8 mouse cellular contexts compared by ENCODE assay signal in genomic region chr5:141240441-141240840, GRCm38 (mm10). TPM values are rescaled to one million over a fixed set of nuclear protein-coding genes. Genes with fewer than 3 reads are reported as not detected.
DNase-seq lines count a peak whose midpoint lies in the region; ATAC-seq lines count a peak whose summit lies in the region.

No protein-coding gene starts in this region.

- H3K4me1 ChIP-seq in kidney, embryonic 15.5 days: peaks cover 38% of the 10 kb centered on the region
- peaks cover 6% of the 10 kb centered on the region; the same call in 1 of the 2 replicates for H3K4me1 ChIP-seq in embryonic facial prominence, embryonic 11.5 days (ENCODE audit: control insufficient read depth, insufficient read depth, low read length)
- peaks cover 9% of the 10 kb centered on the region; the same call in 1 of the 2 replicates for H3K4me1 ChIP-seq in hindbrain, embryonic 11.5 days (replicated peaks; ENCODE audit: control insufficient read depth, insufficient read depth, low read length)
- H3K4me1 ChIP-seq in midbrain, embryonic 13.5 days (replicated peaks): peaks cover 36% of the 10 kb centered on the region

- H3K9me3 ChIP-seq in kidney, embryonic 15.5 days (replicated peaks): no peaks in the 10 kb centered on the region
- no peaks in the 10 kb centered on the region for H3K9me3 ChIP-seq in embryonic facial prominence, embryonic 11.5 days (replicated peaks; ENCODE audit: control insufficient read depth, low read length)
- H3K9me3 ChIP-seq in hindbrain, embryonic 11.5 days (ENCODE audit: control insufficient read depth, low read length): no peaks in the 10 kb centered on the region
- no peaks in the 10 kb centered on the region for H3K9me3 ChIP-seq in midbrain, embryonic 13.5 days

- peak overlapping the region; percentile 52 for H3K9ac ChIP-seq in kidney, embryonic 15.5 days
- H3K9ac ChIP-seq in embryonic facial prominence, embryonic 11.5 days (replicated peaks; ENCODE audit: low read length): peak overlapping the region; percentile 59
- H3K9ac ChIP-seq in hindbrain, embryonic 11.5 days (ENCODE audit: low read depth, low read length): no peak overlapping the region
- peak overlapping the region; percentile 70 for H3K9ac ChIP-seq in midbrain, embryonic 13.5 days (replicated peaks)

- under 1% methylated on average over 10 of the region's 10 CpGs for WGBS in kidney, embryonic 15.5 days
- 0% methylated on average over 10 of the region's 10 CpGs for WGBS in embryonic facial prominence, embryonic 11.5 days
- 0% methylated on average over 10 of the region's 10 CpGs for WGBS in hindbrain, embryonic 11.5 days
- 0% methylated on average over 10 of the region's 10 CpGs for whole genome bisulfite sequencing in midbrain, embryonic 13.5 days

- no peak for DNase-seq in kidney, postnatal 36 days
- DNase-seq in embryonic facial prominence, embryonic 11.5 days (ENCODE audit: low spot score): peak; percentile 61
- DNase-seq in hindbrain, embryonic 11.5 days (ENCODE audit: low spot score): peak; percentile 54
- no peak for DNase-seq in spleen, adult 18-20 months
- no peak for DNase-seq in cerebellum, adult 8-10 months

- H3K27me3 ChIP-seq in kidney, embryonic 15.5 days: peaks cover 55% of the 10 kb centered on the region
- H3K27me3 ChIP-seq in embryonic facial prominence, embryonic 11.5 days (ENCODE audit: control insufficient read depth, insufficient read depth, low read length): peaks cover 15% of the 10 kb centered on the region
- H3K27me3 ChIP-seq in hindbrain, embryonic 11.5 days (ENCODE audit: control insufficient read depth, insufficient read depth, low read length): peaks cover 20% of the 10 kb centered on the region
- H3K27me3 ChIP-seq in midbrain, embryonic 13.5 days: peaks cover 57% of the 10 kb centered on the region

- H3K4me2 ChIP-seq in kidney, embryonic 15.5 days: peak overlapping the region; percentile 97
- peak overlapping the region; percentile 96 for H3K4me2 ChIP-seq in embryonic facial prominence, embryonic 11.5 days (ENCODE audit: low read depth, low read length)
- peak overlapping the region; percentile 97 for H3K4me2 ChIP-seq in hindbrain, embryonic 11.5 days (replicated peaks; ENCODE audit: low read depth, low read length)
- H3K4me2 ChIP-seq in midbrain, embryonic 13.5 days (replicated peaks): peak overlapping the region; percentile 95

- no peak overlapping the region for H3K27ac ChIP-seq in kidney, embryonic 15.5 days
- no peak overlapping the region for H3K27ac ChIP-seq in embryonic facial prominence, embryonic 11.5 days (replicated peaks; ENCODE audit: low read depth, low read length)
- no peak overlapping the region for H3K27ac ChIP-seq in hindbrain, embryonic 11.5 days (ENCODE audit: low read depth, low read length)
- H3K27ac ChIP-seq in midbrain, embryonic 13.5 days: no peak overlapping the region

- H3K36me3 ChIP-seq in kidney, embryonic 15.5 days: no peaks in the 10 kb centered on the region
- no peaks in the 10 kb centered on the region for H3K36me3 ChIP-seq in embryonic facial prominence, embryonic 11.5 days (replicated peaks; ENCODE audit: control insufficient read depth, insufficient read depth, low read depth, low read length)
- H3K36me3 ChIP-seq in hindbrain, embryonic 11.5 days (ENCODE audit: control insufficient read depth, insufficient read depth, low read length): no peaks in the 10 kb centered on the region
- H3K36me3 ChIP-seq in midbrain, embryonic 13.5 days: no peaks in the 10 kb centered on the region

- peak; percentile 14 for ATAC-seq in kidney, embryonic 15.5 days (replicated peaks; ENCODE audit: low FRiP score)
- ATAC-seq in embryonic facial prominence, embryonic 11.5 days (replicated peaks; ENCODE audit: insufficient number of reproducible peaks, low FRiP score, low TSS enrichment, low read depth): peak; percentile 6
- no peak; the same call in 1 of the 2 replicates for ATAC-seq in hindbrain, embryonic 11.5 days (ENCODE audit: low FRiP score)
- ATAC-seq in midbrain, embryonic 13.5 days: no peak; the same call in 1 of the 2 replicates
- ATAC-seq in erythroblast, adult 5-6 weeks (replicated peaks; ENCODE audit: low FRiP score, poor library complexity, severe bottlenecking): no peak

- peak overlapping the region; percentile 70 for H3K4me3 ChIP-seq in kidney, embryonic 15.5 days (replicated peaks)
- H3K4me3 ChIP-seq in embryonic facial prominence, embryonic 11.5 days (ENCODE audit: low read depth, low read length): peak overlapping the region; percentile 65
- H3K4me3 ChIP-seq in hindbrain, embryonic 11.5 days (ENCODE audit: low read depth, low read length): peak overlapping the region; percentile 68
- H3K4me3 ChIP-seq in midbrain, embryonic 13.5 days (replicated peaks): peak overlapping the region; percentile 69

RNA-seq across cellular contexts. Expression of gene Sdk1, which starts 0.8 kb away (rescaled TPM):
- 2.6 and 3.3 TPM in 2 replicates for polyA plus RNA-seq in kidney, embryonic 15.5 days (2015; fragmentation: Nextera tagmentation; extraction: Ambion mirVana)
- 1.2 and 1.7 TPM in 2 replicates for polyA plus RNA-seq in embryonic facial prominence, embryonic 11.5 days (2014; fragmentation: Nextera tagmentation; extraction: Ambion mirVana)
- polyA plus RNA-seq in hindbrain, embryonic 11.5 days (2014; fragmentation: Nextera tagmentation; extraction: Ambion mirVana): 1.1 and 1.5 TPM in 2 replicates
- polyA plus RNA-seq in midbrain, embryonic 13.5 days (2015; fragmentation: Nextera tagmentation; extraction: Ambion mirVana): 1.7 and 2.0 TPM in 2 replicates
- not detected in 2 replicates for total RNA-seq in erythroblast, adult 5-6 weeks (2015; ENCODE audit: low replicate concordance)
- 0.14 TPM in 1 of 2 replicates, not detected in the other for total RNA-seq in erythroblast, adult 5-6 weeks (2017; ENCODE audit: low replicate concordance)

Comparison
In these comparisons a context has a peak if more than half of its experiments do, and no peak if none do; other contexts are left out.
1. ATAC-seq: peak in kidney, embryonic 15.5 days (single experiment) and embryonic facial prominence, embryonic 11.5 days (single experiment); none in hindbrain, embryonic 11.5 days (single experiment), midbrain, embryonic 13.5 days (single experiment) and erythroblast, adult 5-6 weeks (single experiment).
2. DNase-seq: peak in embryonic facial prominence, embryonic 11.5 days (single experiment) and hindbrain, embryonic 11.5 days (single experiment); none in kidney, postnatal 36 days (0 of 2), spleen, adult 18-20 months (0 of 2) and cerebellum, adult 8-10 months (single experiment).
3. Peak in every context shown above with its lines, with median percentiles within 50 percentile points of each other: H3K4me2 ChIP-seq and H3K4me3 ChIP-seq.